Comparison of ENCODE assay signal across 8 mouse cellular contexts in the genomic region with DNA sequence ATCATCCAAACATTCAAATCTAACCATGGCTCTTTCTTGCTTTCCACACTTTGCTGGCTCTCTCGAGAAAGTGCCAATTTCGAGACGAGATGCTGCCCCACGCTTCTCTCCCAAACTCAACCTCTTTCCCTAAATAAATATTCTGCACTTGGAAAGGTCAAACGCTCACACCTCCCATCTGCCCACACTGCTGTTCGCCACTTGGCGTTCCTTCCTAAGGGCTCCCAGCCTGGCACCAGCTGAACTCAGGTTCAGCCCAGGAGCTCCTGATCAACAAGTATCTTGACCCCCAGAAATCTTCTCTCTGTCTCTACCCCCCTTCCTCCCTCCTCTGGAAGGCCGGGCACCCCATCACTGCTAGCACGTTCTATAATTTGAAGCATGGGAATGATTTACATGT. TPM values are rescaled to one million over a fixed set of nuclear protein-coding genes. Genes with fewer than 3 reads are reported as not detected.
DNase-seq lines count a peak whose midpoint lies in the region; ATAC-seq and TF ChIP-seq lines count a peak whose summit lies in the region.

No protein-coding gene starts in this region.

- peaks cover 29% of the 10 kb centered on the region for H3K4me1 ChIP-seq in lung, embryonic 16.5 days (replicated peaks; ENCODE audit: control insufficient read depth, insufficient read depth, low read length)
- H3K4me1 ChIP-seq in limb, embryonic 14.5 days (ENCODE audit: control insufficient read depth, insufficient read depth, low read length) = peaks cover 34% of the 10 kb centered on the region

- no peaks in the 10 kb centered on the region for H3K9me3 ChIP-seq in lung, embryonic 16.5 days (ENCODE audit: control insufficient read depth, low read length)
- no peaks in the 10 kb centered on the region for H3K9me3 ChIP-seq in limb, embryonic 14.5 days (ENCODE audit: control insufficient read depth, low read length)

- no peak for ATAC-seq in lung, embryonic 16.5 days (ENCODE audit: low read depth)
- no peak for ATAC-seq in limb, embryonic 14.5 days (ENCODE audit: low FRiP score, low read depth)

- peak overlapping the region; percentile 49 for H3K9ac ChIP-seq in lung, embryonic 16.5 days (ENCODE audit: low read length)
- no peak overlapping the region for H3K9ac ChIP-seq in limb, embryonic 14.5 days (ENCODE audit: low read depth, low read length, severe bottlenecking)

- no peak for TF ChIP-seq POLR2A in limb, embryonic 14.5 days (IDR thresholded peaks at IDR 0.05; ENCODE audit: borderline replicate concordance, extremely low read depth, insufficient read depth, insufficient read length)

- H3K36me3 ChIP-seq in lung, embryonic 16.5 days (ENCODE audit: control insufficient read depth, insufficient read depth, low read length) = peaks cover 11% of the 10 kb centered on the region; the same call in 1 of the 2 replicates
- peaks cover 40% of the 10 kb centered on the region for H3K36me3 ChIP-seq in limb, embryonic 14.5 days (ENCODE audit: control insufficient read depth, insufficient read depth, low read length)

- 28% methylated on average over 9 of the region's 9 CpGs for WGBS in lung, embryonic 16.5 days
- WGBS in limb, embryonic 14.5 days = 48% methylated on average over 9 of the region's 9 CpGs

- no peaks in the 10 kb centered on the region for H3K27me3 ChIP-seq in lung, embryonic 16.5 days (ENCODE audit: control insufficient read depth, insufficient read depth, low read depth, low read length)
- H3K27me3 ChIP-seq in limb, embryonic 14.5 days (ENCODE audit: control insufficient read depth, insufficient read depth, low read length) = no peaks in the 10 kb centered on the region

- peak; percentile 58 for DNase-seq in cerebellum, adult 11 months
- no peak for DNase-seq in cerebellum, postnatal 4 days (ENCODE audit: low spot score in 2 of 2)
- no peak for DNase-seq in lung, postnatal 4 days
- DNase-seq in limb, embryonic 14.5 days (ENCODE audit: low spot score) = no peak
- DNase-seq in T-cell, adult 2 months (ENCODE audit: low spot score) = no peak
- no peak for DNase-seq in B cell, adult 2 months
- DNase-seq in gastrocnemius, adult 18-20 months (ENCODE audit: low spot score) = no peak

- H3K4me2 ChIP-seq in lung, embryonic 16.5 days (ENCODE audit: low read depth, low read length) = peak overlapping the region; percentile 45
- peak overlapping the region; percentile 20; the same call in 1 of the 2 replicates for H3K4me2 ChIP-seq in limb, embryonic 14.5 days (replicated peaks; ENCODE audit: low read depth, low read length, severe bottlenecking)

- peak overlapping the region; percentile 54 for H3K27ac ChIP-seq in lung, embryonic 16.5 days (ENCODE audit: low read length)
- H3K27ac ChIP-seq in limb, embryonic 14.5 days (replicated peaks; ENCODE audit: low read depth, low read length) = no peak overlapping the region; the same call in 1 of the 2 replicates

- H3K4me3 ChIP-seq in lung, embryonic 16.5 days (ENCODE audit: low read length) = peak overlapping the region; percentile 33
- H3K4me3 ChIP-seq in limb, embryonic 14.5 days (replicated peaks; ENCODE audit: low read length) = no peak overlapping the region

RNA-seq across cellular contexts. Expression of a gene that starts 34.1 kb away (rescaled TPM):
- 44.9 and 48.0 TPM in 2 replicates for polyA plus RNA-seq in lung, embryonic 16.5 days (2015; fragmentation: Nextera tagmentation; extraction: Ambion mirVana)
- 60.9 and 78.2 TPM in 2 replicates for polyA plus RNA-seq in limb, embryonic 14.5 days (2012; rRNA removed)
- 42.4 and 44.5 TPM in 2 replicates for polyA plus RNA-seq in limb, embryonic 14.5 days (2014; fragmentation: Nextera tagmentation; extraction: Ambion mirVana)
- 10 to 100 TPM in 1 of 2 experiments, 1 to 10 TPM in 1; 7.2 to 11.4 TPM for total RNA-seq in gastrocnemius, adult 18-20 months (2021)
